8 mouse cellular contexts compared by ENCODE assay signal in the genomic region with DNA sequence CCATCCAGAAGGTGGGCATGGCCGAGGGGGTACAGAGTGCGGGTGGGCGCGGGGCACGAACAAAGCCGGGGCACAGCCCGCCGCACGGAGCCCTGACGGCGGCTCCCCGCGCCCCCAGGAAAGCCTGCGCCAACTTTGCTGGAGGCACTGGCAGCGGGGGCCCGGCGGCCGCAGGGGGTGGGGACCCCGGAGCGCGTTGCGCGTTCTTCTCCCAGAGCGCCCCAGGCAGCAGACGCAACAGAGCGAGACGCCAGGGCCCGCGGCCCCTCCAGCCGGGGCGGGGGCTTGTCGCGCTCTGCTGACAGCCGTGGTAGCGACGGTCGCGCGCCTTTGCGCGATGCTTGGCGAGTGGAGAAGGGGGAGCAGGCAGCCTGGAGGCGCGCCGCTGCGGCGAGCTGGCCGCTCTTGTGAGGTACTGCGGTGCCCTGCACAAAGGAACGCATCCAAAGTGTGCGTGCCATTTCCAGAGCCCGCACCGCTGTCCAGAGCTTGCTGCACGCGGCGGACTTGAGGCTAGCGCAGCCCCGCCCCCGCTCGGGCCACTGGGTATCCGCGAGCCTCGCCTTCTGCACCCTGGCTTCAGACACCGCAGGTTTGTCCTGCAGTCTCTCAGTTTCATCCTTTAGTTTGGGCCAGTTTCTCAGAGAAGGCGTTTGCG. TPM values are rescaled to one million over a fixed set of nuclear protein-coding genes. Genes with fewer than 3 reads are reported as not detected.
DNase-seq lines count a peak whose midpoint lies in the region; ATAC-seq and TF ChIP-seq lines count a peak whose summit lies in the region.

No protein-coding gene starts in this region.

- POLR2A ChIA-PET in Patski (lab: Charles Lee): interaction anchor here (0.6 to 2.1 kb wide), 4 partner anchors 16 to 63 kb away, joined by 3 to 5 read pairs (median 3); a partner anchor contains a TSS

- H3K36me3 ChIP-seq in kidney, embryonic 15.5 days: peaks cover 30% of the 10 kb centered on the region
- peaks cover 13% of the 10 kb centered on the region for H3K36me3 ChIP-seq in liver, embryonic 11.5 days (ENCODE audit: control insufficient read depth, insufficient read depth, low read length)
- H3K36me3 ChIP-seq in stomach, embryonic 16.5 days (ENCODE audit: control insufficient read depth, insufficient read depth, low read length): no peaks in the 10 kb centered on the region; the same call in 1 of the 2 replicates

- H3K4me2 ChIP-seq in kidney, embryonic 15.5 days: peak overlapping the region; percentile 93
- peak overlapping the region; percentile 99 for H3K4me2 ChIP-seq in liver, embryonic 11.5 days
- H3K4me2 ChIP-seq in stomach, embryonic 16.5 days (ENCODE audit: low read depth, low read length): peak overlapping the region; percentile 89

- DNase-seq in 3134 (ENCODE audit: extremely low read depth, insufficient read length, low spot score) (peak; percentile 79), Patski (ENCODE audit: low read depth, low spot score) (no peak)
- peak; percentile 49 for DNase-seq in gastrocnemius, postnatal 25 days
- DNase-seq in liver, embryonic 11.5 days (ENCODE audit: low spot score): peak; percentile 82
- DNase-seq in naive thymus-derived CD4-positive, alpha-beta T cell, adult 2 months (ENCODE audit: low read depth): peak; percentile 70

- H3K4me1 ChIP-seq in kidney, embryonic 15.5 days: peaks cover 41% of the 10 kb centered on the region
- H3K4me1 ChIP-seq in liver, embryonic 11.5 days (replicated peaks; ENCODE audit: control insufficient read depth, insufficient read depth, low read length): peaks cover 12% of the 10 kb centered on the region
- peaks cover 20% of the 10 kb centered on the region for H3K4me1 ChIP-seq in stomach, embryonic 16.5 days (ENCODE audit: control insufficient read depth, insufficient read depth, low read length)

- no peaks in the 10 kb centered on the region for H3K9me3 ChIP-seq in kidney, embryonic 15.5 days (replicated peaks)
- H3K9me3 ChIP-seq in liver, embryonic 11.5 days (ENCODE audit: control insufficient read depth, low read length): no peaks in the 10 kb centered on the region
- H3K9me3 ChIP-seq in stomach, embryonic 16.5 days (replicated peaks; ENCODE audit: control insufficient read depth, low read length): no peaks in the 10 kb centered on the region

- ATAC-seq in Patski: peak; percentile 37
- ATAC-seq in common myeloid progenitor, adult 5-6 weeks (replicated peaks; ENCODE audit: low read depth, poor library complexity, severe bottlenecking): peak; percentile 7; the same call in 1 of the 2 replicates
- peak; percentile 65 for ATAC-seq in kidney, embryonic 15.5 days (replicated peaks; ENCODE audit: low FRiP score)
- peak; percentile 44 for ATAC-seq in liver, embryonic 11.5 days (replicated peaks; ENCODE audit: low FRiP score)
- peak; percentile 28; the same call in 1 of the 2 replicates for ATAC-seq in stomach, embryonic 16.5 days (ENCODE audit: insufficient read depth, low FRiP score)

- under 1% methylated on average over 66 of the region's 66 CpGs for WGBS in kidney, embryonic 15.5 days
- WGBS in liver, embryonic 11.5 days: under 1% methylated on average over 66 of the region's 66 CpGs
- WGBS in stomach, embryonic 16.5 days: under 1% methylated on average over 66 of the region's 66 CpGs

- H3K4me3 ChIP-seq in kidney, embryonic 15.5 days (replicated peaks): peak overlapping the region; percentile 99
- H3K4me3 ChIP-seq in liver, embryonic 11.5 days (ENCODE audit: low read depth, low read length): peak overlapping the region; percentile 98
- peak overlapping the region; percentile 99 for H3K4me3 ChIP-seq in stomach, embryonic 16.5 days (replicated peaks; ENCODE audit: low read length)

- CTCF ChIA-PET in Patski (lab: Charles Lee): interaction anchor here (0.7 to 4.1 kb wide), 6 partner anchors 10 to 129 kb away, joined by 3 to 26 read pairs (median 3); no protein-coding TSS in a partner anchor

- peak overlapping the region; percentile 97 for H3K27ac ChIP-seq in kidney, embryonic 15.5 days
- peak overlapping the region; percentile 92 for H3K27ac ChIP-seq in liver, embryonic 11.5 days (ENCODE audit: low read depth, low read length)
- peak overlapping the region; percentile 92 for H3K27ac ChIP-seq in stomach, embryonic 16.5 days (ENCODE audit: low read length)

- no peaks in the 10 kb centered on the region for H3K27me3 ChIP-seq in Patski
- H3K27me3 ChIP-seq in kidney, embryonic 15.5 days: no peaks in the 10 kb centered on the region
- H3K27me3 ChIP-seq in liver, embryonic 11.5 days (replicated peaks; ENCODE audit: control insufficient read depth, insufficient read depth, low read length): no peaks in the 10 kb centered on the region
- no peaks in the 10 kb centered on the region for H3K27me3 ChIP-seq in stomach, embryonic 16.5 days (ENCODE audit: control insufficient read depth, insufficient read depth, low read length)

- TF ChIP-seq CTCF in Patski (IDR thresholded peaks at IDR 0.05): no peak

- in situ Hi-C loops in Patski (cut with MboI; ENCODE audit: low pct_unique_long_range_greater_than_20kb): loop anchor here (5.0 kb wide), 1 partner anchor 66 kb away; a partner anchor contains a TSS

- peak overlapping the region; percentile 84 for H3K9ac ChIP-seq in kidney, embryonic 15.5 days
- H3K9ac ChIP-seq in liver, embryonic 11.5 days (ENCODE audit: low read depth, low read length): peak overlapping the region; percentile 91
- peak overlapping the region; percentile 92 for H3K9ac ChIP-seq in stomach, embryonic 16.5 days (ENCODE audit: low read length)

RNA-seq across cellular contexts. Expression of a gene that starts 0.7 kb away (rescaled TPM):
- polyA plus RNA-seq in Patski (2021): 8.1 TPM
- 1.2 and 3.2 TPM in 2 replicates for total RNA-seq in common myeloid progenitor, adult 5-6 weeks (2017)
- total RNA-seq in gastrocnemius, postnatal 25 days (2021): 1 to 10 TPM; 1.7 to 2.2 TPM
- 6.3 and 6.4 TPM in 2 replicates for polyA plus RNA-seq in kidney, embryonic 15.5 days (2015; fragmentation: Nextera tagmentation; extraction: Ambion mirVana)
- 2.6 and 2.7 TPM in 2 replicates for polyA plus RNA-seq in liver, embryonic 11.5 days (2014; fragmentation: Nextera tagmentation; extraction: Ambion mirVana)
- polyA plus RNA-seq in stomach, embryonic 16.5 days (2015; fragmentation: Nextera tagmentation; extraction: Ambion mirVana): 4.2 and 4.3 TPM in 2 replicates

RNA-seq across cellular contexts. Expression of a gene that starts 0.8 kb away (rescaled TPM):
- 316 TPM for polyA plus RNA-seq in Patski (2021)
- total RNA-seq in common myeloid progenitor, adult 5-6 weeks (2017): 380 and 416 TPM in 2 replicates
- total RNA-seq in gastrocnemius, postnatal 25 days (2021): 100 to 1,000 TPM; 115 to 123 TPM
- 615 and 646 TPM in 2 replicates for polyA plus RNA-seq in kidney, embryonic 15.5 days (2015; fragmentation: Nextera tagmentation; extraction: Ambion mirVana)
- 710 and 721 TPM in 2 replicates for polyA plus RNA-seq in liver, embryonic 11.5 days (2014; fragmentation: Nextera tagmentation; extraction: Ambion mirVana)
- polyA plus RNA-seq in stomach, embryonic 16.5 days (2015; fragmentation: Nextera tagmentation; extraction: Ambion mirVana): 471 and 493 TPM in 2 replicates

RNA-seq across cellular contexts. Expression of a gene that starts 18.2 kb away (rescaled TPM):
- 51.1 TPM for polyA plus RNA-seq in Patski (2021)
- 27.1 and 45.8 TPM in 2 replicates for total RNA-seq in common myeloid progenitor, adult 5-6 weeks (2017)
- 10 to 100 TPM; 39.7 to 43.9 TPM for total RNA-seq in gastrocnemius, postnatal 25 days (2021)
- polyA plus RNA-seq in kidney, embryonic 15.5 days (2015; fragmentation: Nextera tagmentation; extraction: Ambion mirVana): 9.5 and 10.1 TPM in 2 replicates
- polyA plus RNA-seq in liver, embryonic 11.5 days (2014; fragmentation: Nextera tagmentation; extraction: Ambion mirVana): 2.7 and 3.0 TPM in 2 replicates
- 2.0 and 2.2 TPM in 2 replicates for polyA plus RNA-seq in stomach, embryonic 16.5 days (2015; fragmentation: Nextera tagmentation; extraction: Ambion mirVana)

RNA-seq across cellular contexts. Expression of a gene that starts 27.4 kb away (rescaled TPM):
- polyA plus RNA-seq in Patski (2021): 22.4 TPM
- total RNA-seq in common myeloid progenitor, adult 5-6 weeks (2017): 9.7 and 12.5 TPM in 2 replicates
- total RNA-seq in gastrocnemius, postnatal 25 days (2021): 10 to 100 TPM; 12.5 to 13.2 TPM
- polyA plus RNA-seq in kidney, embryonic 15.5 days (2015; fragmentation: Nextera tagmentation; extraction: Ambion mirVana): 26.4 TPM in 2 replicates
- polyA plus RNA-seq in liver, embryonic 11.5 days (2014; fragmentation: Nextera tagmentation; extraction: Ambion mirVana): 23.1 and 28.2 TPM in 2 replicates
- 27.0 and 27.9 TPM in 2 replicates for polyA plus RNA-seq in stomach, embryonic 16.5 days (2015; fragmentation: Nextera tagmentation; extraction: Ambion mirVana)

Comparison
In these comparisons a context has a peak if more than half of its experiments do, and no peak if none do; other contexts are left out.
1. ATAC-seq: peak in every context shown above with its lines; median percentile 65 in kidney, embryonic 15.5 days; 44 in liver, embryonic 11.5 days; 37 in Patski; 28 in stomach, embryonic 16.5 days; 7 in common myeloid progenitor, adult 5-6 weeks.